Mouse (Mus musculus) olfactory bulb, adult 2 months (tissue): ENCODE results near the gene Abl1.

Experiments used
- CTCF ChIP-seq: fragments of 200-500 bp; IDR thresholded peaks from 2 replicates; pipeline ENCODE4 v1.5.1; 2012; ENCODE audit warnings: low read depth, mild to moderate bottlenecking, low read length, moderate library complexity; ENCODE audit not compliant: insufficient read depth
- POLR2A ChIP-seq: fragments of 200-500 bp; IDR thresholded peaks from 2 replicates; pipeline ENCODE4 v1.6.1; 2012; ENCODE audit warnings: mild to moderate bottlenecking, low read depth, low read length, moderate library complexity; ENCODE audit not compliant: insufficient read depth

GRCm38 (mm10) chr2:31663804-31664180 lies 24.4 kb upstream of the Abl1 start:
- TF ChIP-seq POLR2A (no peak), CTCF (no peak)
